Mouse (Mus musculus) forebrain, embryonic 15.5 days (tissue): Measurements from ENCODE around the gene Gm7102. TPM values are rescaled to one million over a fixed set of nuclear protein-coding genes. Genes with fewer than 3 reads are reported as not detected.
A peak's percentile ranks its signal among the peaks of the same experiment; 100 is the strongest.
"Not testable (repeated sequence)": the region's sequence is repeated elsewhere in the genome, so short reads cannot be mapped to it uniquely, and the experiment has no call there.

Experiments used
- ATAC-seq: fragments of 200-750 bp; cut with Nextera tagmentation; replicated peaks from 2 replicates; pipeline ENCODE4 v1.8.0; 2017; ENCODE audit warnings: mild to moderate bottlenecking, moderate TSS enrichment, moderate library complexity
- H3K27ac ChIP-seq: fragments of 300-500 bp; sonication (generic); replicated peaks from 2 replicates; pipeline ENCODE4 v1.5.1; 2015; ENCODE audit warnings: mild to moderate bottlenecking, inconsistent platforms
- H3K27me3 ChIP-seq: fragments of 300-500 bp; sonication (generic); 2 replicates; pipeline ENCODE4 v1.6.1; 2015; ENCODE audit warnings: inconsistent platforms
- H3K36me3 ChIP-seq: fragments of 300-500 bp; sonication (generic); 2 replicates; pipeline ENCODE4 v1.6.1; 2015; ENCODE audit warnings: mild to moderate bottlenecking, inconsistent platforms
- H3K4me1 ChIP-seq: fragments of 300-500 bp; sonication (generic); 2 replicates; pipeline ENCODE4 v1.6.1; 2015; ENCODE audit warnings: inconsistent platforms
- H3K4me2 ChIP-seq: fragments of 300-500 bp; sonication (generic); replicated peaks from 2 replicates; pipeline ENCODE4 v1.6.1; 2015; ENCODE audit warnings: mild to moderate bottlenecking, inconsistent platforms
- H3K4me3 ChIP-seq: fragments of 300-500 bp; sonication (generic); 2 replicates; pipeline ENCODE4 v1.5.1; 2015; ENCODE audit warnings: mild to moderate bottlenecking, inconsistent platforms
- H3K9ac ChIP-seq: fragments of 300-500 bp; sonication (generic); replicated peaks from 2 replicates; pipeline ENCODE4 v1.6.1; 2015; ENCODE audit warnings: mild to moderate bottlenecking, inconsistent platforms
- H3K9me3 ChIP-seq: fragments of 300-500 bp; sonication (generic); 2 replicates; pipeline ENCODE4 v1.6.1; 2016; ENCODE audit warnings: inconsistent platforms
- WGBS: fragments of 180-500 bp; shearing (Covaris S2); methylation state at CpG from one replicate; pipeline ENCODE4 v1.1.7; 2015; ENCODE audit warnings: mixed read lengths; 5-methylcytosine and 5-hydroxymethylcytosine counted together
- polyA plus RNA-seq: library from polyadenylated mRNA; unstranded; fragments of >200 nt; fragmentation: Nextera tagmentation; extraction: Ambion mirVana; gene quantifications from 2 replicates; pipeline ENCODE4 v1.2.1, GENCODE M21; 2015

Gm7102 gene
- 0.11 and 0.20 TPM in 2 replicates for polyA plus RNA-seq

GRCm38 (mm10) chr19:61175756-61176324 lies at the start of gene Gm7102:
Gene Gm7102 (minus strand): TSS chr19:61176309.
- Histone ChIP-seq H3K27me3 (no peaks in the 10 kb centered on the region), H3K9ac (no peak within 1 kb of the TSS), H3K4me3 (peak within 1 kb of the TSS; percentile 26), H3K9me3 (0 out of 2 replicates have a peak, but pooled peaks cover 5% of the 10 kb centered on the region), H3K36me3 (no peaks in the 10 kb centered on the region), H3K4me2 (peak within 1 kb of the TSS; percentile 38), H3K27ac (no peak within 1 kb of the TSS), H3K4me1 (no peaks in the 10 kb centered on the region)
- ATAC-seq: no peak
- 38% methylated on average over 39 of the region's 39 CpGs for WGBS

- peak overlapping the region; percentile 16; the same call in 1 of the 2 replicates for H3K9ac ChIP-seq
- peaks cover 6% of the 10 kb centered on the region; the same call in 1 of the 2 replicates for H3K27me3 ChIP-seq
- H3K36me3 ChIP-seq: no peaks in the 10 kb centered on the region
- peak overlapping the region; percentile 60 for H3K4me3 ChIP-seq
- H3K27ac ChIP-seq: 0 out of 2 replicates have a peak overlapping the region, but pooled peaks have one; percentile 89
- WGBS: 34% methylated on average over 53 of the region's 53 CpGs
- H3K4me2 ChIP-seq: peak overlapping the region; percentile 51
- no peaks in the 10 kb centered on the region for H3K9me3 ChIP-seq
- peaks cover 16% of the 10 kb centered on the region for H3K4me1 ChIP-seq
- peak; percentile 12; the same call in 1 of the 2 replicates for ATAC-seq
Observed at GRCm38 (mm10) chr19:61224678-61225525, 48.8 kb upstream of the Gm7102 start.

GRCm38 (mm10) chr19:61223706-61224328 lies 47.7 kb upstream of the Gm7102 start:
- ATAC-seq: no peak
- no peak overlapping the region for H3K4me2 ChIP-seq
- H3K9ac ChIP-seq: no peak overlapping the region
- peaks cover 6% of the 10 kb centered on the region; the same call in 1 of the 2 replicates for H3K27me3 ChIP-seq
- H3K4me3 ChIP-seq: no peak overlapping the region
- H3K4me1 ChIP-seq: peaks cover 16% of the 10 kb centered on the region
- WGBS: 92% methylated on average over 6 of the region's 6 CpGs
- no peaks in the 10 kb centered on the region for H3K9me3 ChIP-seq
- H3K27ac ChIP-seq: no peak overlapping the region
- no peaks in the 10 kb centered on the region for H3K36me3 ChIP-seq

GRCm38 (mm10) chr19:61207506-61207905 lies 31.4 kb upstream of the Gm7102 start:
- WGBS: 84% methylated on average over 6 of the region's 6 CpGs
- ATAC-seq, H3K4me3 ChIP-seq, H3K27ac ChIP-seq, H3K36me3 ChIP-seq, H3K4me1 ChIP-seq, H3K27me3 ChIP-seq, H3K9me3 ChIP-seq, H3K4me2 ChIP-seq, H3K9ac ChIP-seq: not testable (repeated sequence)

- no peaks in the 10 kb centered on the region for H3K9me3 ChIP-seq
- no peak for ATAC-seq
- WGBS: 18% methylated on average over 10 of the region's 10 CpGs
Observed at GRCm38 (mm10) chr19:61199836-61200235, 23.7 kb upstream of the Gm7102 start.

GRCm38 (mm10) chr19:61199316-61199715 lies 23.2 kb upstream of the Gm7102 start:
- no peak overlapping the region for H3K9ac ChIP-seq
- H3K4me2 ChIP-seq: no peak overlapping the region
- no peak for ATAC-seq
- WGBS: 12% methylated on average over 13 of the region's 13 CpGs
- no peak overlapping the region for H3K4me3 ChIP-seq
- H3K27ac ChIP-seq: no peak overlapping the region
- no peaks in the 10 kb centered on the region for H3K4me1 ChIP-seq
- H3K27me3 ChIP-seq: no peaks in the 10 kb centered on the region
- no peaks in the 10 kb centered on the region for H3K36me3 ChIP-seq
- H3K9me3 ChIP-seq: no peaks in the 10 kb centered on the region

More at GRCm38 (mm10) chr19:61199836-61200235, 23.7 kb upstream of the Gm7102 start:
- H3K4me2 ChIP-seq: no peak overlapping the region
- H3K36me3 ChIP-seq: no peaks in the 10 kb centered on the region
- no peaks in the 10 kb centered on the region for H3K27me3 ChIP-seq
- no peak overlapping the region for H3K4me3 ChIP-seq
- H3K4me1 ChIP-seq: no peaks in the 10 kb centered on the region
- no peak overlapping the region for H3K9ac ChIP-seq
- H3K27ac ChIP-seq: no peak overlapping the region

GRCm38 (mm10) chr19:61183590-61183989 lies 7.5 kb upstream of the Gm7102 start, which contains the start of gene Gm6020:
Gene Gm6020 (plus strand): TSS chr19:61183890.
- not testable (repeated sequence) for H3K4me2 ChIP-seq, H3K27ac ChIP-seq, ATAC-seq, H3K27me3 ChIP-seq, H3K36me3 ChIP-seq, H3K9ac ChIP-seq, H3K4me1 ChIP-seq, H3K4me3 ChIP-seq
- 89% methylated on average over 2 of the region's 2 CpGs for WGBS
- H3K9me3 ChIP-seq: peaks cover 22% of the 10 kb centered on the region; the same call in 1 of the 2 replicates

- WGBS: 7% methylated on average over 27 of the region's 27 CpGs
- ATAC-seq: peak; percentile 70
Observed at GRCm38 (mm10) chr19:61151701-61152420, 24.2 kb downstream of the Gm7102 start.

GRCm38 (mm10) chr19:61151372-61151700 lies 24.8 kb downstream of the Gm7102 start:
- 8% methylated on average over 8 of the region's 8 CpGs for WGBS
- H3K4me3 ChIP-seq: peak overlapping the region; percentile 40
- no peaks in the 10 kb centered on the region for H3K27me3 ChIP-seq
- no peak overlapping the region for H3K27ac ChIP-seq
- peak overlapping the region; percentile 41 for H3K9ac ChIP-seq
- peaks cover 8% of the 10 kb centered on the region for H3K4me1 ChIP-seq
- 0 out of 2 replicates have a peak, but pooled peaks have one; percentile 38 for ATAC-seq
- H3K4me2 ChIP-seq: peak overlapping the region; percentile 76
- H3K9me3 ChIP-seq: no peaks in the 10 kb centered on the region
- H3K36me3 ChIP-seq: no peaks in the 10 kb centered on the region

More at GRCm38 (mm10) chr19:61151701-61152420, 24.2 kb downstream of the Gm7102 start:
- H3K36me3 ChIP-seq: no peaks in the 10 kb centered on the region
- H3K27me3 ChIP-seq: no peaks in the 10 kb centered on the region
- peak overlapping the region; percentile 76 for H3K4me2 ChIP-seq
- peak overlapping the region; percentile 40 for H3K4me3 ChIP-seq
- no peak overlapping the region for H3K27ac ChIP-seq
- peak overlapping the region; percentile 41 for H3K9ac ChIP-seq
- H3K9me3 ChIP-seq: no peaks in the 10 kb centered on the region
- peaks cover 8% of the 10 kb centered on the region for H3K4me1 ChIP-seq

- H3K27ac ChIP-seq: no peak overlapping the region
- H3K27me3 ChIP-seq: no peaks in the 10 kb centered on the region
- H3K36me3 ChIP-seq: no peaks in the 10 kb centered on the region
- H3K9ac ChIP-seq: peak overlapping the region; percentile 78
- peak overlapping the region; percentile 80 for H3K4me2 ChIP-seq
- H3K4me3 ChIP-seq: peak overlapping the region; percentile 92
- WGBS: 25% methylated on average over 4 of the region's 4 CpGs
- no peak; the same call in 1 of the 2 replicates for ATAC-seq
- H3K4me1 ChIP-seq: peaks cover 18% of the 10 kb centered on the region
- H3K9me3 ChIP-seq: no peaks in the 10 kb centered on the region
Observed at GRCm38 (mm10) chr19:61141299-61141698, 34.8 kb downstream of the Gm7102 start.

GRCm38 (mm10) chr19:61140342-61141206 lies 35.5 kb downstream of the Gm7102 start, which contains the start of gene Zfp950:
Gene Zfp950 (minus strand): TSS chr19:61140840.
- Histone ChIP-seq H3K9me3 (no peaks in the 10 kb centered on the region), H3K4me1 (peaks cover 18% of the 10 kb centered on the region), H3K4me3 (peak within 1 kb of the TSS; percentile 92), H3K4me2 (peak within 1 kb of the TSS; percentile 80), H3K27ac (peak within 1 kb of the TSS; percentile 19; the same call in 1 of the 2 replicates), H3K27me3 (no peaks in the 10 kb centered on the region), H3K36me3 (no peaks in the 10 kb centered on the region), H3K9ac (peak within 1 kb of the TSS; percentile 78)
- peak; percentile 100 for ATAC-seq
- WGBS: under 1% methylated on average over 18 of the region's 18 CpGs
